Mouse (Mus musculus): Measurements from ENCODE around the gene Msi2.

Msi2 gene

DNA sequence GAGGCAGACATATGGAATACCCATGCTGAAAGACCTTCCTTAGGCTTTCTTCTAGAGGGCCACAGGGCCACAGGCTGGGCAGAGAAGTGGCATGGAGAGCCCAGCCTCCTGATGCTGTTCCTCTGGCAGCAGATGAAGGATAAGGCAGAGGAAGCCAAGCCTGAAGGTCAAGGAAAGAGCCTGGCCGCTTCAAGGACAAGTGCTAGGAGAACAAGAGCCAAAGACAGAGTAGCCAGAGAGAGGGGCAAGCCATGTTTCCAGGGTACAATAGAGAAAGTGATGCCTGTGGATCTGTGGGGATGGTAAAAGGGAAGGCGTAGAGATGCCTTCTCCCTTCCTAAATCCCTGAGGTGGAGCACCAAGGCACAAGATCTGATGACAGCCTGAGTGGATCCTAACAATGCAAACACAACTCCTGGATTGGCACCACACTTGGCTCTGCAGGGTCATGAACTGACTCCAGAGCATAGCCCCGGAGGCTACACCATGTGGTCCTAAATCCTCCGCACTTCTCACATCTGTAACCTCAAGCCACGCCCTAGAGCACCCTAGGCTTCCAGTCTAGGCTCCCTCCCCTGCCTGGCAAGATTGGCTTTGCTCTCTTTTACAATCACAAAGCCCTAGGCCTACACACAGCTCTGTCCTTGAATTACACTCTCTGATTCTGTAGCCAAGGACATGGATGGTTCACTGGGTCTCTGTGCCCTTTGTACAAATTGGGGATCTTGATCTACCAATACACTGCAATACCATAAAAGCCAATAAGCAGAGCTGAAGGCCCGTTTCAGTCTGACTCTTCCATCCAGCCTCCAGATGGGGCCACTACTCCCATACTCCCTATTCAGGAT is 202.4 kb downstream of the Msi2 start:
- DNase-seq (ENCODE audit: low spot score in 2 of 2) = no peak

- no peak for DNase-seq (ENCODE audit: low spot score in 2 of 2)
These were observed 203.0 kb downstream of the Msi2 start for GRCm38 (mm10) chr11:88515267-88515666.

- no peak for DNase-seq (ENCODE audit: low spot score in 2 of 2)
These were observed 204.0 kb downstream of the Msi2 start for GRCm38 (mm10) chr11:88514151-88514926.

DNA sequence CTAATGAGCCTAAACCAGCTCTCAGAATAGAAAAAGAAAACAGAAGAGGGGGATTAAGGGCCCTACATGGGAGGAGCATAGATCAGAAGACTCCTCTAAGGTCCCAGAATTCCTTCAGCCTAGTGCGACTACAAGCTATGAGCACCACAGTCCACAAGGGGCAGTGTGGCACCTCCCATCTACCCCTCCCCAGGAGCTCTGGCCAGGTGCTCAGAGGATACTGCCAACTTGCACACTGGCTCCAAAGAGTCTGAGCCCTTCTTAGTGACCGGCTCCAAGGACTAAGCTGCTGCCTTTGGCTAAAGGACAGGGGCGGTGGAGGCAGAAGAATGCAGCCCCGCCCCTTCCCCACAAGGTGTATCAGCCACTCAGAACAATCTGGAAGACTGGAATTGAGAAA is 205.7 kb downstream of the Msi2 start:
- DNase-seq (ENCODE audit: low spot score in 2 of 2) = peak; percentile 21 to 26

- DNase-seq (ENCODE audit: low spot score in 2 of 2) = no peak
These were observed 207.9 kb downstream of the Msi2 start for GRCm38 (mm10) chr11:88510282-88510850.

GRCm38 (mm10) chr11:88509464-88509863 is 208.8 kb downstream of the Msi2 start:
- DNase-seq (ENCODE audit: low spot score in 2 of 2) = no peak

DNA sequence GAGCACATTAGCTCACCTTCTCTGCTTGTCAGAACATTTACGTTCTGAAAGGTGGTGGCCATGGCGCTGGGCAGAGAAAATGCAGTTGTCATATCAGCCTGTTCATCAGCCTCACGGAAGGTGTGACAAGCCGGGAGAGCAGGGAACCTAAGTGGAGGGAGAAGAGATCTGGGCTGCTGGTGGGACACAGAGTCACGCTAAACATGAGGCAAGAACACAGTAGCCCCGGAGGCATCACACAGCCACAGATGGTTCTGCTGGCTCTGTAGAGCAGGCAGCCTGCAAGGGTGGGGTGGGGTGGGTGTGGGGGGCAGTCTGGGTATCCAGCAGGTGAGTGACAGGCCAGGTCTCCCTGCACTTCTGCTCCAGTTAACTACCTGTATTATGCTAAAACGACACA is 210.2 kb downstream of the Msi2 start:
- DNase-seq (ENCODE audit: low spot score in 2 of 2) = no peak

DNA sequence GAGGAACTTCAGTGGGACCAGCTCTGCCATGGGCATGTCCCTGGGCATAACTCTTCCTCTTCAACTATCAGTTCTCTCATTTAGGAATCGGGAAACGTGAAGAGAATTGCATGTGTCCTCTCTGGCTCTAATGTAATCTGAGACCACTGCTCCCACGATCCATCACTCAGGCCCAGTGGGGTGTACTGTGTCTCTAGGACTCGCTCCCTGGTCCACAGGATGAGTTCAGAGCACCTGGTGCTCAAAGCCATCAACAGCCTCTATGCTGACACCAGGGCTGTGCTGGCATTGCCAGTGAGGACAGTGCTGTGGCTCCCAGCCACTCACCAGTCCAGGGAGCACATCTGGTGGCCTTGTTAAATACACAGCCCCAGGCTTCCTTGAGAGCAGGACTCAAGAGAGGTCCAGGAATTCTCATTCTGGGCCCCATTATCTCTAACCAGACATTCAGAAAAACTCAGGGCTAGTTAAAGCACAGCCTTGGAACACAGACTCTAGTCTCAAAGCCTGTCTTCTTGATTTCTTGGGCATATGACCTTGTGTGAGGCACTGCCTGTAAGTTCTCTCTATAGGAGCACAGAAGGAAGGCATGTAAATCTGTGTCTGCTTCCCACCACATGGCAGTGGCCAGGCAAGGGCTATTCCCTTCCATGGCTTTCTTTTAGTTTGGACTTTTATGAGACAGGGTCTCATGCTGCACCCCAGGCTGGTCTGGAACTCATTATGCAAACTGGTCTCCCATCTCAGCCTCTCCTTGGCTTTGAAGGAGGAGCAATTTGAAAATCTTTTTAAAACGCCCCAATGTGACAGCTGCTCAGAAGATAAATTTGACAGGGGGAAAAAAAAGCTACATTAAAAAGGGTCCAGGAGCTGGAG is 211.5 kb downstream of the Msi2 start:
- no peak for DNase-seq (ENCODE audit: low spot score in 2 of 2)

DNA sequence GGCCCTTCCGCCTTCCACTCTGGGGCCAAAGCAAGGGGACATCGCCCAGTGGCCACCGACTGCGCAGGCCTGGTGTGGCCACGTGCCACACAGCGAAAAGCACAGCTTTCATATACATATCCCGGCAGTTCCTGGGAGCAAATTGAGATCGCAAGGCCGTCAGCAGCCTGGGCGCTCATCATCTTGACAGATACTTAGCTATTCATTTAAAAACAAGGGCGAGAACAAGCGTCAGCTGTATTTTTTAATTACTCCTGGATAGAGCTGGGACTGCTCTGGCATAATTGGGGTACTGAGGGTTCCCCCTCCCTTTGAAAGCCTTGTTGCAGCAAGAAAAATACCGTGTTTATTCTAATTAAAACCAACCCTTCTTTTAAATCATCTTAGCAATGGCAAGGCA is 212.2 kb downstream of the Msi2 start:
- no peak for DNase-seq (ENCODE audit: low spot score in 2 of 2)

- DNase-seq (ENCODE audit: low spot score in 2 of 2) = no peak
These were observed 215.7 kb downstream of the Msi2 start for GRCm38 (mm10) chr11:88502566-88502965.

DNA sequence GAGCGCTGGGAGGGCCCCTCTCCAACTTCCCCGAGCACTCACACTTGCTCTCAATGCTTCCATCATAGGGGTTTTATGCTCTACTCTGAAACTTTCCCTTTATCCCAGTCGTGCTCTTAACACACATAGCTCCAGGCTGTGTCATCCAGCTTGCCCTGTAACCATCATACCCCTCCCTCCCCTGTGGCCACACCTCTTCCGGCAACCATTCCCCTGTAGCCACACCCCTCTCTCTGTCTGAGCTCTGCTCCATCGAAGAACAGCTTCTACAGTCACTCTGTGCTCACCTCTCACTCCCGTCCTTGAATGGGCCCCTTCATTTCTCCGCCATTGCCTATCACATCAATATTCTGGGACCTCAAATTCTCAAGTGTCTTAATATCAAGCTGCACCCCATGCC is 219.8 kb downstream of the Msi2 start:
- DNase-seq (ENCODE audit: low spot score in 2 of 2) = no peak

GRCm38 (mm10) chr11:88496460-88496859 is 221.9 kb downstream of the Msi2 start:
- DNase-seq (ENCODE audit: low spot score in 2 of 2) = no peak

DNA sequence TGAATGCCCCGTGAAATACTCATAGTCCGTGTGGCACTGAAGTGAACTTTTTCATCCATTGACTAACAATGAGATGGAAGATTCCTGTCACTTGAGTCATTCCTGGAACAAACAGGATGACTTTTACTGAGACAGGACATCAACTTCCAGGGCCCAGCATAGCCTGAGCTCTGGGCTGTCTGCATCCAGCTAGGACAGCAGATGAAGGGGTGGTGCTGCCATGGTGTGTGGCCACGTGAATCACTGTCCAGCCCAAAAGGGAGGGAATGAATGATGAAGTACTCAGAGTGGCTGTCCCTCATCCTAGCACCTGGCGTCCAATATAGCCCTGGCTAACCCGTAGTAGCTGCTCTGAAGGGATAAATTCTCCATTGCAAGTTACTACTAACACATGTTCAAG is 222.6 kb downstream of the Msi2 start:
- DNase-seq (ENCODE audit: low spot score in 2 of 2) = no peak

DNA sequence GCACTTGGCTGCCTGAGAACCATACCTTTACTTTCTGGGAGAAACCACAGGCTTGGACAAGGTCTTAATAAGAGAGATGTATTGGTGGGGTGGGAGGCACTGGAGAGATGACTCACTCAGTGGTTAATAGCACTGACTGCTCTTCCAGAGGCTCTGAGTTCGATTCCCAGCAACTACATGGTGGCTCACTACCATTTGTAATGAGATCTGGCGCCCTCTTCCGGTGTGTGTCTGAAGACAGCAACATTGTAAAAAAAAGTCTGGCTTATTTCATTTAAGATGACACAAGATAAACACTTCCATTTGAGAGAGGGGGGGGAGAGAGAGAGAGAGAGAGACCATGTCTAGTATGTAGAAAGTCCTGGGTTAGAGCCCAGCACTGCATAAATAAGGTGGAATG is 223.3 kb downstream of the Msi2 start:
- DNase-seq (ENCODE audit: low spot score in 2 of 2) = no peak

- DNase-seq (ENCODE audit: low spot score in 2 of 2) = no peak
These were observed 224.3 kb downstream of the Msi2 start for GRCm38 (mm10) chr11:88493795-88494559.

- no peak for DNase-seq (ENCODE audit: low spot score in 2 of 2)
These were observed 225.7 kb downstream of the Msi2 start for GRCm38 (mm10) chr11:88492585-88492984.

- no peak for DNase-seq (ENCODE audit: low spot score in 2 of 2)
These were observed 228.3 kb downstream of the Msi2 start for GRCm38 (mm10) chr11:88489985-88490384.

DNA sequence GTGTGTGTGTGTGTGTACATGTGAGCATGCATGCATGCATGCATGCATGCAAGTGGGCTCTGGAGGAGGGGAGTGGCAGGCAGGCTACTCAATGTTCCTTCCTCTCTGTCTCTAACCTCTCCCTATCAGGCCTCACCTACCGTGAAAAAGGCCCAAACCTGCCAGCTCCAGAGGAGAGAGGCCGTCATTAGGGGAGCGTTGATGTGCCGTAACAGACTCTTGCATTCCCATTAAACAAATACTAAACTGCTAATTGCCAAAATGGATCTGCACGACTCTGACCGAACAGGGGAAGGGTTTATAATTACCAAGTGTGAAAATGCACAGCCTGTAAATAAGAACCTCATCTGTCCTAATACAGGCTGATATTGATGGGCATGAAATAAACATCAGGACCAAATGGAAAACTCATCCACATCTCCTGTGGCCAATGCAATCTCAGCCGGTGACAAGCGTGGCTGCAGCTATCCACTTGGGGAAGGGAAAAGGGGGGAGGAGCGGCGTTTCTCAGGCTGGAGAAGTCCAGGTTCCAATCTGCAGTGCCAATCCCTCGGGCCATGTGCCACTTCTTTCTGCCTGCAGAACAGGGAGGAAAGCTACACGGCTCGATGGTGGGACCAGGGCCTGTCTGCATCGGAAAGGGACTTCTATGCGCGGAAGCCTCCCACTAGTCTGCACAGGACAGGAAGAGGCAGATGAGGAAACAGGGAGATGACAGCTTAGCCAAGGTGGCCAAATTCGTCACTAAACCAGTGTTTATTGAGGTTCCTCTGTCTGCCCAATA is 229.2 kb downstream of the Msi2 start:
- DNase-seq (ENCODE audit: low spot score in 2 of 2) = peak in 1 of 2 experiments; percentile 27

- no peak for DNase-seq (ENCODE audit: low spot score in 2 of 2)
These were observed 230.0 kb downstream of the Msi2 start for GRCm38 (mm10) chr11:88488175-88488940.
